Mouse (Mus musculus): ENCODE measurements at regions not wholly inside any gene's neighbourhood (a gene's known extent, or its start where the extent isn't known, plus 50 kb on each side); places are given as distances from the start of the nearest gene placed in this dataset.

DNA sequence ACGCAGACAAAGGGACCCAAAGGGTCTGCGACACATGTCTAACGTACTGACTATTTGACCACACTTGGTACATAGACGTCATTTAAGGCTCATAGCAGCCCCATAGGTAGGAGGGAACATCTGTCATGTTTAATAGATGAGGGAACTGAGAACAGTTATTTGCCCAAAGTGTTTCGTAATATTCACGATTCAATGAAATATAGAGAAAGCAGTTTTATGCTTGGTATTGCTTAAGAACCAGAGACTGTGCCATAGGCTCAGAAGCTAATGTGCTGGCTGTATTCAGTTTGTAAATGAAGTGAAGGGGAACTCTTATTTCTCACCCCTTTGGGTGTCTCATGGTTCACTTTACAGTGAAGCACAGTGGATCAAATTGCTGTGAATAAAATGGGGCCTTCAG lies 65.7 kb upstream of the Plxnc1 start:
- intact Hi-C loops (cut with DNase I), result no loop called here
- Histone ChIP-seq H3K4me3 (no peak overlapping the region), H3K36me3 (ENCODE audit: control insufficient read depth, insufficient read depth, low read length) (0 out of 2 replicates have a peak, but pooled peaks cover 2% of the 10 kb centered on the region), H3K9ac (ENCODE audit: low read depth, low read length) (no peak overlapping the region), H3K4me1 (ENCODE audit: control insufficient read depth, insufficient read depth, low read length) (peaks cover 5% of the 10 kb centered on the region), H3K79me2 (replicated peaks; ENCODE audit: control insufficient read depth, insufficient read depth, low read length) (no peaks in the 10 kb centered on the region), H3K27me3 (ENCODE audit: control insufficient read depth, insufficient read depth, low read length) (no peaks in the 10 kb centered on the region), H3K27ac (no peak overlapping the region)
- DNase-seq, result no peak
- WGBS, result 94% methylated on average over 6 of the region's 6 CpGs
- no peak for TF ChIP-seq EP300 (IDR thresholded peaks at IDR 0.05; ENCODE audit: insufficient read depth, low read depth, low read length)
- TF ChIP-seq CTCF (IDR thresholded peaks at IDR 0.05), result no peak
- TF ChIP-seq POLR2A (IDR thresholded peaks at IDR 0.05; ENCODE audit: insufficient read depth, low read depth, low read length), result no peak

- WGBS, result 53% methylated on average over 1 of the region's 1 CpGs
- no peak overlapping the region for H3K27ac ChIP-seq
- H3K9ac ChIP-seq (ENCODE audit: low read depth, low read length), result no peak overlapping the region
- peaks cover 4% of the 10 kb centered on the region for H3K4me1 ChIP-seq (ENCODE audit: control insufficient read depth, insufficient read depth, low read length)
- intact Hi-C loops (cut with DNase I), result no loop called here
- H3K4me3 ChIP-seq, result no peak overlapping the region
- no peaks in the 10 kb centered on the region for H3K27me3 ChIP-seq (ENCODE audit: control insufficient read depth, insufficient read depth, low read length)
- H3K36me3 ChIP-seq (ENCODE audit: control insufficient read depth, insufficient read depth, low read length), result 0 out of 2 replicates have a peak, but pooled peaks cover 2% of the 10 kb centered on the region
- TF ChIP-seq POLR2A (IDR thresholded peaks at IDR 0.05; ENCODE audit: insufficient read depth, low read depth, low read length) (no peak), EP300 (IDR thresholded peaks at IDR 0.05; ENCODE audit: insufficient read depth, low read depth, low read length) (no peak), CTCF (IDR thresholded peaks at IDR 0.05) (no peak)
- H3K79me2 ChIP-seq (replicated peaks; ENCODE audit: control insufficient read depth, insufficient read depth, low read length), result no peaks in the 10 kb centered on the region
- no peak for DNase-seq
These were observed 64.4 kb upstream of the Plxnc1 start for GRCm38 (mm10) chr10:95009081-95009480.

GRCm38 (mm10) chr10:95004065-95004763 lies 59.6 kb upstream of the Plxnc1 start:
- H3K4me3 ChIP-seq, result no peak overlapping the region
- H3K36me3 ChIP-seq (ENCODE audit: control insufficient read depth, insufficient read depth, low read length), result no peaks in the 10 kb centered on the region
- H3K4me1 ChIP-seq (ENCODE audit: control insufficient read depth, insufficient read depth, low read length), result peaks cover 8% of the 10 kb centered on the region
- no peak overlapping the region for H3K9ac ChIP-seq (ENCODE audit: low read depth, low read length)
- peak; percentile 28 to 41 for DNase-seq
- intact Hi-C loops (cut with DNase I), result no loop called here
- WGBS, result 35% methylated on average over 9 of the region's 9 CpGs
- no peaks in the 10 kb centered on the region for H3K27me3 ChIP-seq (ENCODE audit: control insufficient read depth, insufficient read depth, low read length)
- TF ChIP-seq EP300 (IDR thresholded peaks at IDR 0.05; ENCODE audit: insufficient read depth, low read depth, low read length) (no peak), CTCF (IDR thresholded peaks at IDR 0.05) (no peak), POLR2A (IDR thresholded peaks at IDR 0.05; ENCODE audit: insufficient read depth, low read depth, low read length) (no peak)
- no peaks in the 10 kb centered on the region for H3K79me2 ChIP-seq (replicated peaks; ENCODE audit: control insufficient read depth, insufficient read depth, low read length)
- H3K27ac ChIP-seq, result peak overlapping the region; percentile 43

GRCm38 (mm10) chr10:95003621-95004020 lies 59.0 kb upstream of the Plxnc1 start:
- DNase-seq, result peak; percentile 38 to 54

DNA sequence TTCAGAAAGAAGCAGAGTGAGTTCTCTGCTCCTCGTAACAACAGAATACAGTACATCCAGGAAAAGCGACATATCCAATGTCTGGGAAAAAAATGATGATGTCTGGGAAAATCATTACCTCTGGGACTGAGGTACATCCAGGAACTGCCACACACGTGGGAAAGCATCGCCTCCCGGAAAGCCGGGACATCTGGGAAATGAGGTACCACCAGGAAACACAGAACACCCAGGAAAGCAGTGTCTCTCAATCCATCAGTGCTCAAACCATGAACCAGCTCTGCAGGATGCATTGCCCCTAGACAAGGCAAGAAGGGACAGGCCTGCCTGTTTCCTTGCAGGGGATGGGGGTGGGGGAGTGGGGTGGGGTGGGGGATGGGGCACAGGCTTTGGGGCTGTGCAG lies 57.0 kb upstream of the Plxnc1 start:
- 59% methylated on average over 6 of the region's 6 CpGs for WGBS
- H3K4me3 ChIP-seq, result no peak overlapping the region
- intact Hi-C loops (cut with DNase I), result no loop called here
- no peaks in the 10 kb centered on the region for H3K27me3 ChIP-seq (ENCODE audit: control insufficient read depth, insufficient read depth, low read length)
- H3K79me2 ChIP-seq (replicated peaks; ENCODE audit: control insufficient read depth, insufficient read depth, low read length), result no peaks in the 10 kb centered on the region
- no peak for TF ChIP-seq EP300 (IDR thresholded peaks at IDR 0.05; ENCODE audit: insufficient read depth, low read depth, low read length)
- TF ChIP-seq POLR2A (IDR thresholded peaks at IDR 0.05; ENCODE audit: insufficient read depth, low read depth, low read length), result no peak
- no peak for TF ChIP-seq CTCF (IDR thresholded peaks at IDR 0.05)
- H3K9ac ChIP-seq (ENCODE audit: low read depth, low read length), result no peak overlapping the region
- no peak overlapping the region for H3K27ac ChIP-seq
- peaks cover 8% of the 10 kb centered on the region for H3K4me1 ChIP-seq (ENCODE audit: control insufficient read depth, insufficient read depth, low read length)
- no peak for DNase-seq
- H3K36me3 ChIP-seq (ENCODE audit: control insufficient read depth, insufficient read depth, low read length), result no peaks in the 10 kb centered on the region

More at GRCm38 (mm10) chr10:95003621-95004020, 59.0 kb upstream of the Plxnc1 start:
- intact Hi-C loops (cut with DNase I), result no loop called here
- WGBS, result 41% methylated on average over 7 of the region's 7 CpGs
- H3K36me3 ChIP-seq (ENCODE audit: control insufficient read depth, insufficient read depth, low read length), result no peaks in the 10 kb centered on the region
- no peaks in the 10 kb centered on the region for H3K27me3 ChIP-seq (ENCODE audit: control insufficient read depth, insufficient read depth, low read length)
- H3K27ac ChIP-seq, result peak overlapping the region; percentile 43
- TF ChIP-seq CTCF (IDR thresholded peaks at IDR 0.05) (no peak), EP300 (IDR thresholded peaks at IDR 0.05; ENCODE audit: insufficient read depth, low read depth, low read length) (no peak)
- no peak overlapping the region for H3K9ac ChIP-seq (ENCODE audit: low read depth, low read length)
- H3K4me3 ChIP-seq, result no peak overlapping the region
- peaks cover 8% of the 10 kb centered on the region for H3K4me1 ChIP-seq (ENCODE audit: control insufficient read depth, insufficient read depth, low read length)
- H3K79me2 ChIP-seq (replicated peaks; ENCODE audit: control insufficient read depth, insufficient read depth, low read length), result no peaks in the 10 kb centered on the region

- TF ChIP-seq CTCF (IDR thresholded peaks at IDR 0.05), result no peak
- no peak for TF ChIP-seq POLR2A (IDR thresholded peaks at IDR 0.05; ENCODE audit: insufficient read depth, low read depth, low read length)
- TF ChIP-seq EP300 (IDR thresholded peaks at IDR 0.05; ENCODE audit: insufficient read depth, low read depth, low read length), result no peak
- intact Hi-C loops (cut with DNase I), result no loop called here
- no peak for DNase-seq
- WGBS, result 70% methylated on average over 5 of the region's 5 CpGs
- Histone ChIP-seq H3K27ac (no peak overlapping the region), H3K27me3 (ENCODE audit: control insufficient read depth, insufficient read depth, low read length) (no peaks in the 10 kb centered on the region), H3K9ac (ENCODE audit: low read depth, low read length) (no peak overlapping the region), H3K79me2 (replicated peaks; ENCODE audit: control insufficient read depth, insufficient read depth, low read length) (no peaks in the 10 kb centered on the region), H3K36me3 (ENCODE audit: control insufficient read depth, insufficient read depth, low read length) (no peaks in the 10 kb centered on the region), H3K4me1 (ENCODE audit: control insufficient read depth, insufficient read depth, low read length) (peaks cover 8% of the 10 kb centered on the region), H3K4me3 (no peak overlapping the region)
These were observed 55.1 kb upstream of the Plxnc1 start for GRCm38 (mm10) chr10:94999716-95000115.
